Mouse (Mus musculus): ENCODE results near the gene Pnmal1.

DNA sequence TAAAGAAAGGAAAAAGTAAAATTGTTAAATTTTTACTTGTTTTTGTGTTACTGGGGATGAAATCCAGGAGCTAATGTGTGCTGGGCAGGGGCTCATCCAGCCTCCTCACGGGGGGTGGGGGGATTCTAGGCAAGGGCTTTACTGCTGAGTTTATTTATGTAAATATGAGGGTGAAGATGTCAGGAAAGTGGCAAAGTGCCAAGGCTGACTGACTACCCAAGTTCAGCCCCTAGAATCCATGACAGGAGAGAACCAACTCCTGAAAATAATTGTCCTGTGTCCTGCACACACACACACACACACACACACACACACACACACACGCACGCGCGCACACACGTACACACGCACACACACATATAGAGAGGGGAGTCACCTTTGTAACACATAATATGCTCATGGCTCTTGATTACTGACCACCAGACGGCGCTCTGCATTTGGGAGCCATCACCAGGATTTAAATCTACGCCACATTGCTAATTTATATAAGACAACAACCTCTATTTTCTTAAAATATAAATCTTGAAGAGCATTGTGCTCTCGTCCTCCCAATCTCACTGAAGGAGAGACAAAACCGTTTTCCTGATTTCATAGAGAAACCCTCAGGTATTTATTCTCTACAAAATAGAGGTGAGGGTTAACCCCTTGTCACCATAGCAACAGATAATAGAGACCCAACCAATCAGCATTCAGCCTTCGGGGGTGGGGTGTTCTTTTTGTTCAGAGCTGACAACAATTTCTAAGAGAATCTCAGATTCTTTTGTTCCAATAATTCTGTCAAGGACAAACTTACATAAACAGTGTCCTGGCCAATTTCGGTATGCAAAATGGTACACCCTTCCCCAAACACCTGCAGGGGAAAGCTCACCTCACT, 26.5 kb upstream of the Pnmal1 start:
- no peak for TF ChIP-seq CTCF (IDR thresholded peaks at IDR 0.05; ENCODE audit: low read depth, low read length)
- TF ChIP-seq POLR2AphosphoS5 (IDR thresholded peaks at IDR 0.05; ENCODE audit: insufficient replicate concordance, low read depth, low read length): no peak
- no peak for TF ChIP-seq TAL1 (conservative IDR thresholded peaks at IDR 0.05; ENCODE audit: low read depth, low read length)
- no peak for TF ChIP-seq GATA2 (IDR thresholded peaks at IDR 0.05; ENCODE audit: borderline replicate concordance, low read depth, low read length)
- no peak for TF ChIP-seq GATA1 (IDR thresholded peaks at IDR 0.05; ENCODE audit: borderline replicate concordance, low read length)
